In the genomic region with DNA sequence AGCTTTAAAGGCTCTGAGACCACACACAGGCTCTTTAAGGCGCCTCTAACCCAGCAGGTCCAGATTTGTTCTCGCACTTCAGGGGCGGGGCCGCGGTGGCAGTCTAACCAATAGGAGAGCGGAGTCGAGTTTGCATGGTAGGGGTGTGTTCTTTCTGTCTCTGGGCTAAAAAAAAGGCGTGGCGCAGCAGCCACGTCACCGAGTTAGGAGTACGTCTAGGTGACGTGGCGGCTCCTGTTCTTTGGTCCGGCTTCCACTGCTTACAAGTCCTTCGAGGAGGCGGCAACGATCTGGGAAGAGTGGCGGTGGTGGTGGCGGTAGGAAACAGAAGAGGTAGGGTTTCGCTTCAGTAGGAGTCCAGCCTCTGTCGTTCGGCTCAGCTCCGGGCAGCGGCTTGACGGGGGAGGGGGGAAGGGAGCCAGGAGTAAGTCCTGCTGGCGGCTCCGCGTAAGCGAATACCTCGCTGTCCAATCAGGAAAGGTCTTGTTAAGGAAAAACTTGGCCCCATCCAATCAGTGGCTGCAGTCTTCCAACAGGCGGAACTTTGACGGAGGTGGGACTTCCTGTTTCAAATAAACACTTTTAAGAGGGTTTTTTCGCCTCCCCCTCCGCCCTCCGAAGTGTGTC, we compare ENCODE assay signal across 8 mouse cellular contexts. TPM values are rescaled to one million over a fixed set of nuclear protein-coding genes. Genes with fewer than 3 reads are reported as not detected.
DNase-seq lines count a peak whose midpoint lies in the region; ATAC-seq and TF ChIP-seq lines count a peak whose summit lies in the region.

A gene (plus strand): TSS at position 171 of the 627 bp plus-strand sequence.

- no peak for TF ChIP-seq CTCF in ES-Bruce4 (IDR thresholded peaks at IDR 0.05; ENCODE audit: low read depth, low read length)
- 0 out of 2 replicates have a peak, but pooled peaks have one; percentile 15 for TF ChIP-seq CTCF in liver, postnatal 0 days (IDR thresholded peaks at IDR 0.05; ENCODE audit: low read depth)

- H3K4me3 ChIP-seq in ES-Bruce4 (ENCODE audit: low read depth, low read length), result peak within 1 kb of the TSS; percentile 87
- peak within 1 kb of the TSS; percentile 97 for H3K4me3 ChIP-seq in forebrain, embryonic 13.5 days
- H3K4me3 ChIP-seq in liver, postnatal 0 days (ENCODE audit: low read depth, low read length), result peak within 1 kb of the TSS; percentile 70
- peak within 1 kb of the TSS; percentile 83 for H3K4me3 ChIP-seq in neural tube, embryonic 14.5 days (ENCODE audit: low read depth, low read length)

- H3K36me3 ChIP-seq in ES-Bruce4 (ENCODE audit: control insufficient read depth, insufficient read depth, low read length, poor library complexity, severe bottlenecking), result peaks cover 36% of the 10 kb centered on the region
- peaks cover 70% of the 10 kb centered on the region for H3K36me3 ChIP-seq in forebrain, embryonic 13.5 days (ENCODE audit: poor library complexity, severe bottlenecking)
- peaks cover 58% of the 10 kb centered on the region for H3K36me3 ChIP-seq in liver, postnatal 0 days (replicated peaks; ENCODE audit: insufficient read depth, low read length)
- peaks cover 41% of the 10 kb centered on the region for H3K36me3 ChIP-seq in neural tube, embryonic 14.5 days (ENCODE audit: control insufficient read depth, insufficient read depth, low read length)

- peak; percentile 97 for DNase-seq in heart, postnatal 10 days
- DNase-seq in large intestine, adult 2 months (ENCODE audit: low read depth, low spot score), result peak; percentile 95
- DNase-seq in liver, postnatal 0 days, result peak; percentile 95
- DNase-seq in testis, postnatal 10 days (ENCODE audit: low spot score), result peak; percentile 96

- peak; percentile 30 for TF ChIP-seq POLR2A in ES-Bruce4 (IDR thresholded peaks at IDR 0.05; ENCODE audit: insufficient read depth, low read length)

- H3K9me3 ChIP-seq in ES-Bruce4 (replicated peaks; ENCODE audit: control insufficient read depth, insufficient read depth, low read length, poor library complexity, severe bottlenecking), result no peaks in the 10 kb centered on the region
- no peaks in the 10 kb centered on the region for H3K9me3 ChIP-seq in forebrain, embryonic 13.5 days (replicated peaks)
- H3K9me3 ChIP-seq in liver, postnatal 0 days (ENCODE audit: low read length), result no peaks in the 10 kb centered on the region
- H3K9me3 ChIP-seq in neural tube, embryonic 14.5 days (ENCODE audit: control insufficient read depth, low read length), result no peaks in the 10 kb centered on the region

- no peaks in the 10 kb centered on the region for H3K4me1 ChIP-seq in ES-Bruce4 (ENCODE audit: control insufficient read depth, insufficient read depth, low read length)
- peaks cover 29% of the 10 kb centered on the region for H3K4me1 ChIP-seq in forebrain, embryonic 13.5 days
- peaks cover 16% of the 10 kb centered on the region for H3K4me1 ChIP-seq in liver, postnatal 0 days (ENCODE audit: insufficient read depth)
- peaks cover 11% of the 10 kb centered on the region for H3K4me1 ChIP-seq in neural tube, embryonic 14.5 days (ENCODE audit: control insufficient read depth, insufficient read depth, low read length)

- peak within 1 kb of the TSS; percentile 66 for H3K9ac ChIP-seq in ES-Bruce4 (ENCODE audit: low read depth, poor library complexity, severe bottlenecking)
- H3K9ac ChIP-seq in forebrain, embryonic 13.5 days, result peak within 1 kb of the TSS; percentile 90
- H3K9ac ChIP-seq in liver, postnatal 0 days (replicated peaks), result peak within 1 kb of the TSS; percentile 84
- peak within 1 kb of the TSS; percentile 79 for H3K9ac ChIP-seq in neural tube, embryonic 14.5 days (replicated peaks; ENCODE audit: low read depth, low read length)

- intact Hi-C loops in heart, postnatal 10 days (cut with DNase I), result no loop called here

- no peak for TF ChIP-seq EP300 in ES-Bruce4 (IDR thresholded peaks at IDR 0.05; ENCODE audit: insufficient read depth, low read depth, low read length)
- peak; percentile 78; the same call in 1 of the 2 replicates for TF ChIP-seq EP300 in liver, postnatal 0 days (IDR thresholded peaks at IDR 0.05; ENCODE audit: low read depth)

- H3K4me2 ChIP-seq in forebrain, embryonic 13.5 days, result peak within 1 kb of the TSS; percentile 98
- H3K4me2 ChIP-seq in liver, postnatal 0 days (ENCODE audit: low read depth, low read length), result peak within 1 kb of the TSS; percentile 92
- H3K4me2 ChIP-seq in neural tube, embryonic 14.5 days (ENCODE audit: low read depth, low read length), result peak within 1 kb of the TSS; percentile 97

- under 1% methylated on average over 36 of the region's 36 CpGs for WGBS in forebrain, embryonic 13.5 days
- WGBS in large intestine, adult 2 months, result under 1% methylated on average over 36 of the region's 36 CpGs
- under 1% methylated on average over 36 of the region's 36 CpGs for WGBS in liver, postnatal 0 days (ENCODE audit: insufficient replicate concordance)
- under 1% methylated on average over 36 of the region's 36 CpGs for WGBS in neural tube, embryonic 14.5 days

- ATAC-seq in cerebellum, adult (ENCODE audit: insufficient number of reproducible peaks, low FRiP score, low TSS enrichment), result peak; percentile 96
- peak; percentile 99 for ATAC-seq in forebrain, embryonic 13.5 days
- peak; percentile 97 for ATAC-seq in liver, postnatal 0 days
- ATAC-seq in neural tube, embryonic 14.5 days (ENCODE audit: low read depth), result peak; percentile 97

- H3K27ac ChIP-seq in ES-Bruce4 (ENCODE audit: insufficient read depth, low read length), result peak within 1 kb of the TSS; percentile 70
- H3K27ac ChIP-seq in forebrain, embryonic 13.5 days, result peak within 1 kb of the TSS; percentile 94
- H3K27ac ChIP-seq in liver, postnatal 0 days (ENCODE audit: low read depth), result peak within 1 kb of the TSS; percentile 92
- peak within 1 kb of the TSS; percentile 93 for H3K27ac ChIP-seq in neural tube, embryonic 14.5 days (ENCODE audit: low read depth, low read length)

- no peaks in the 10 kb centered on the region for H3K27me3 ChIP-seq in ES-Bruce4 (ENCODE audit: control insufficient read depth, insufficient read depth, low read length, poor library complexity, severe bottlenecking)
- no peaks in the 10 kb centered on the region for H3K27me3 ChIP-seq in forebrain, embryonic 13.5 days
- H3K27me3 ChIP-seq in liver, postnatal 0 days (ENCODE audit: insufficient read depth, low read length), result no peaks in the 10 kb centered on the region
- H3K27me3 ChIP-seq in neural tube, embryonic 14.5 days (ENCODE audit: control insufficient read depth, insufficient read depth, low read length), result no peaks in the 10 kb centered on the region

RNA-seq across cellular contexts. Expression of the gene that starts here (rescaled TPM):
- 45.6 and 47.1 TPM in 2 replicates for polyA plus RNA-seq in ES-Bruce4 (2011; ENCODE audit: insufficient read depth, insufficient read length, low read depth, missing spikeins)
- polyA plus RNA-seq in forebrain, embryonic 13.5 days (2015; fragmentation: Nextera tagmentation; extraction: Ambion mirVana), result 117 and 118 TPM in 2 replicates
- 10 to 100 TPM; 43.6 to 44.4 TPM for total RNA-seq in heart, postnatal 10 days (2021)
- 71.7 and 97.3 TPM in 2 replicates for polyA plus RNA-seq in large intestine, adult 2 months (2012; rRNA removed)
- 36.3 and 37.5 TPM in 2 replicates for polyA plus RNA-seq in liver, postnatal 0 days (2015; fragmentation: Nextera tagmentation; extraction: Ambion mirVana)
- 115 and 120 TPM in 2 replicates for polyA plus RNA-seq in neural tube, embryonic 14.5 days (2014; fragmentation: Nextera tagmentation; extraction: Ambion mirVana)

Comparison
In these comparisons a context has a peak if more than half of its experiments do, and no peak if none do; other contexts are left out.
1. Peak in every context shown above with its lines: DNase-seq, ATAC-seq, H3K4me3 ChIP-seq and H3K27ac ChIP-seq.